Mouse (Mus musculus): ENCODE results near the gene Pacsin2.
"Not testable (repeated sequence)": the region's sequence is repeated elsewhere in the genome, so short reads cannot be mapped to it uniquely, and the experiment has no call there.

The Pacsin2 gene

DNA sequence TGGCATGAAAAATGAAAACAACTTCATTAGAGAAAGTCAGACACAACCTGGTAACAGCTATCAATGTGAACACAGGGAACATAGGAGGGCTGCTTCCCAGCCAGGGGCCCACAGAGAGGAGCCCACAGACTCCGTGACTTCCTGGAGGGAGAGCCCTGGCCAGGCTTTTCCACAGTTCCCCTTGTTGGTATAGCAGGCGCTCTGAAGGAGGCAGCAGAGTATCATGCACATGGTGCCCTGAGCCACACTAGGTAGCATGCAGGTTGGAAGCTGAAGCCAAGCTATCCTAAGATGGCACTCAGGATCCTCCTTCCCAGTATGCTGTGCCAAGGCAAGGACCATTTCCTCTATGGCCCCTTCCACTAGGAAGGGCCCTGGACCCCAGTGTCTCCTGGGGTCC is 80.8 kb downstream of the Pacsin2 start:
- Histone ChIP-seq H3K36me3 (ENCODE audit: insufficient read depth, low read length) (peaks cover 97% of the 10 kb centered on the region), H3K4me1 (replicated peaks; ENCODE audit: low read depth, low read length) (peaks cover 12% of the 10 kb centered on the region), H3K9me3 (ENCODE audit: low read length) (no peaks in the 10 kb centered on the region), H3K27me3 (ENCODE audit: insufficient read depth, low read length) (no peaks in the 10 kb centered on the region), H3K4me3 (replicated peaks; ENCODE audit: low read length) (no peak overlapping the region)
- TF ChIP-seq CTCF (conservative IDR thresholded peaks at IDR 0.05; ENCODE audit: low read length), result no peak
- no peak for TF ChIP-seq POU5F1 (IDR thresholded peaks at IDR 0.05; ENCODE audit: borderline replicate concordance, low read length)
- TF ChIP-seq NANOG (IDR thresholded peaks at IDR 0.05; ENCODE audit: borderline replicate concordance, low read length), result no peak

DNA sequence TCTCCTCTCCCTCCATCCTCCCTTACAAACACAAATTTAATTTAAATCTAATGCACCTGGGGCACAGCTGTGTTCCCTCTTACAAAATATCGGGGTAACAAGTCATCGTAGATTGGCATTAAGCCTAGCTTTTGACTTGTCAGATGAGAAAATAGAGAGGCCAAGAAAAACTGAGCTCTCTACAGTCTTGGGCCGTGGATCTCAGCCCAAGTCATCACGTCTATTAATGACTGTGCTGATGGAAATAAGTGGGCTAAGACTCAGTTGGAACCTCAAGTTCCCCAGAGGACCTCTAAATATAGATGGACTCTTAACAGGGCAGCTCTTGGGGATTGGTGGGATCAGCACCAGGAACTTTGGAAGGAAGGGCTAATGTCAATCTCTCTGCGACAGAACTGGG is 81.3 kb downstream of the Pacsin2 start:
- peaks cover 12% of the 10 kb centered on the region for H3K4me1 ChIP-seq (replicated peaks; ENCODE audit: low read depth, low read length)
- H3K9me3 ChIP-seq (ENCODE audit: low read length), result no peaks in the 10 kb centered on the region

DNA sequence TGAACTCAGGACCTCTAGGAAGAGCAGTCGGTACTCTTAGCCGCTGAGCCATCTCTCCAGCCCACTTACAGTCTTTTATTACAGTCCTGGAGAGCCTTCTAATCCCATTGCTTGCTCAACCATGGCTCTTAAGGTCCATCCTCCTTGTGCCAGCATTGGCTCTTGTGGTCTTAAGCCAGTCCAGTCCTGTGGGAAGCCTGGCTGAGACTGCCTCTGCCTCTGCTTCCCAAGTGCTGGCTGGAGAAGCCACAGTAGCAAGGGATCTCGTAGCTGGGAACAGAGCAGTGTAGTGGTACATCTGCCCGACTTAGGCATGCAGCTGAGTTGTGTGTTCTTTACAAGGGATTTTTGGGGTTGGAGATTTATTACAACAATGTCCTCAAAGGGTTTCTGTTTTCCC is 81.9 kb downstream of the Pacsin2 start:
- no peaks in the 10 kb centered on the region for H3K27me3 ChIP-seq (ENCODE audit: insufficient read depth, low read length)
- TF ChIP-seq POU5F1 (IDR thresholded peaks at IDR 0.05; ENCODE audit: borderline replicate concordance, low read length), result no peak
- TF ChIP-seq CTCF (conservative IDR thresholded peaks at IDR 0.05; ENCODE audit: low read length), result no peak
- no peak for TF ChIP-seq NANOG (IDR thresholded peaks at IDR 0.05; ENCODE audit: borderline replicate concordance, low read length)
- H3K4me3 ChIP-seq (replicated peaks; ENCODE audit: low read length), result no peak overlapping the region
- H3K4me1 ChIP-seq (replicated peaks; ENCODE audit: low read depth, low read length), result peaks cover 12% of the 10 kb centered on the region
- H3K9me3 ChIP-seq (ENCODE audit: low read length), result no peaks in the 10 kb centered on the region
- H3K36me3 ChIP-seq (ENCODE audit: insufficient read depth, low read length), result peaks cover 97% of the 10 kb centered on the region

More for the DNA sequence above, 81.3 kb downstream of the Pacsin2 start:
- TF ChIP-seq CTCF (conservative IDR thresholded peaks at IDR 0.05; ENCODE audit: low read length), result no peak
- no peak for TF ChIP-seq NANOG (IDR thresholded peaks at IDR 0.05; ENCODE audit: borderline replicate concordance, low read length)
- TF ChIP-seq POU5F1 (IDR thresholded peaks at IDR 0.05; ENCODE audit: borderline replicate concordance, low read length), result no peak
- Histone ChIP-seq H3K36me3 (ENCODE audit: insufficient read depth, low read length) (peaks cover 97% of the 10 kb centered on the region), H3K4me3 (replicated peaks; ENCODE audit: low read length) (no peak overlapping the region), H3K27me3 (ENCODE audit: insufficient read depth, low read length) (no peaks in the 10 kb centered on the region)

DNA sequence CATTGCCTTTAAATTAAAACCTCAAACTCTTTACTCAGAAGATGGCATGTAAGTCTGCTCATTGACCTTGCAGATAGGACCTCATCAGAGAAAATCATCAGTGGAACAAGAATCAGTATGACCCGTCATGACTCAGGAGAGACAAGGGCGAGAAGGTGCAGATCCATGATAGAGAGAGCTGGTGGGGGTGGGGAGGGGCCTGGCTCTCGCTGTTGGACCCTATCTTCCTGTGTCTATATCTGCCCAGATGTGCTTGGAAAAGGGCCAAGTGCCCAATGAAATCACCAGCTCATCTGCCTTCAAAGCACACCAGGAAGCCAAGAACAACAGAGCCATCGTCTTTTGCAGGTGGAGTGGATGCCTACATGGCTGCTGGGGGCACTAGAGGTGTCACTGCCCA is 87.3 kb downstream of the Pacsin2 start:
- Histone ChIP-seq H3K27me3 (ENCODE audit: insufficient read depth, low read length) (no peaks in the 10 kb centered on the region), H3K36me3 (ENCODE audit: insufficient read depth, low read length) (peaks cover 65% of the 10 kb centered on the region), H3K9me3 (ENCODE audit: low read length) (no peaks in the 10 kb centered on the region), H3K4me3 (replicated peaks; ENCODE audit: low read length) (no peak overlapping the region), H3K4me1 (replicated peaks; ENCODE audit: low read depth, low read length) (peaks cover 16% of the 10 kb centered on the region)
- TF ChIP-seq CTCF (conservative IDR thresholded peaks at IDR 0.05; ENCODE audit: low read length), result no peak
- no peak for TF ChIP-seq NANOG (IDR thresholded peaks at IDR 0.05; ENCODE audit: borderline replicate concordance, low read length)
- TF ChIP-seq POU5F1 (IDR thresholded peaks at IDR 0.05; ENCODE audit: borderline replicate concordance, low read length), result no peak

DNA sequence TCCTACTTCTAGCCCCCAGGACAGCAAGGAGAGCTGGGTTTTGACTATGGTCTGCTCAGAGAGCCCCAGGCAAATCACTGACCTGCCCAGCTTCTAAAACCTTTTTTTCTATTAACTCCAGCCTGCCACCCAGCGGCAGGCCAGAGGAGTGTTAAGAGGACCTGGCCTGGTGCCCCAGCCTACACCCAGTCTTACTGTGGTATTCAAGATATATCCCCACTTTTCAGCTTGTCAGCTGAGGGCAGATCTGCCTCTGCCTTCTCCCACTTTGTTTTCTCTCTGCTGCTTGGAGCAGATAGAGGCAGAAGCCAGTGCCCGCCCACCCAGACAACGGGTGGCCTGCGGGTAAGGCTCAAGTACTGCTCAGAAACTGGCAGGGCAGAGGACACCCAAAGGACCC is 89.3 kb downstream of the Pacsin2 start:
- Histone ChIP-seq H3K4me1 (replicated peaks; ENCODE audit: low read depth, low read length) (peaks cover 16% of the 10 kb centered on the region), H3K9me3 (ENCODE audit: low read length) (no peaks in the 10 kb centered on the region), H3K4me3 (replicated peaks; ENCODE audit: low read length) (no peak overlapping the region), H3K36me3 (ENCODE audit: insufficient read depth, low read length) (peaks cover 46% of the 10 kb centered on the region), H3K27me3 (ENCODE audit: insufficient read depth, low read length) (no peaks in the 10 kb centered on the region)
- TF ChIP-seq NANOG (IDR thresholded peaks at IDR 0.05; ENCODE audit: borderline replicate concordance, low read length) (no peak), CTCF (conservative IDR thresholded peaks at IDR 0.05; ENCODE audit: low read length) (peak; percentile 54)

GRCm38 (mm10) chr15:83374076-83374475 is 90.3 kb downstream of the Pacsin2 start:
- no peaks in the 10 kb centered on the region for H3K9me3 ChIP-seq (ENCODE audit: low read length)
- H3K36me3 ChIP-seq (ENCODE audit: insufficient read depth, low read length), result peaks cover 35% of the 10 kb centered on the region
- TF ChIP-seq POU5F1 (IDR thresholded peaks at IDR 0.05; ENCODE audit: borderline replicate concordance, low read length) (no peak), NANOG (IDR thresholded peaks at IDR 0.05; ENCODE audit: borderline replicate concordance, low read length) (no peak)
- H3K27me3 ChIP-seq (ENCODE audit: insufficient read depth, low read length), result no peaks in the 10 kb centered on the region
- H3K4me1 ChIP-seq (replicated peaks; ENCODE audit: low read depth, low read length), result peaks cover 10% of the 10 kb centered on the region
- H3K4me3 ChIP-seq (replicated peaks; ENCODE audit: low read length), result no peak overlapping the region

GRCm38 (mm10) chr15:83368702-83369101 is 95.7 kb downstream of the Pacsin2 start:
- not testable (repeated sequence) for H3K9me3 ChIP-seq (ENCODE audit: low read length); H3K4me3 ChIP-seq (replicated peaks; ENCODE audit: low read length)
- Histone ChIP-seq H3K36me3 (ENCODE audit: insufficient read depth, low read length) (peaks cover 22% of the 10 kb centered on the region), H3K4me1 (replicated peaks; ENCODE audit: low read depth, low read length) (peaks cover 24% of the 10 kb centered on the region), H3K27me3 (ENCODE audit: insufficient read depth, low read length) (peaks cover 12% of the 10 kb centered on the region)

DNA sequence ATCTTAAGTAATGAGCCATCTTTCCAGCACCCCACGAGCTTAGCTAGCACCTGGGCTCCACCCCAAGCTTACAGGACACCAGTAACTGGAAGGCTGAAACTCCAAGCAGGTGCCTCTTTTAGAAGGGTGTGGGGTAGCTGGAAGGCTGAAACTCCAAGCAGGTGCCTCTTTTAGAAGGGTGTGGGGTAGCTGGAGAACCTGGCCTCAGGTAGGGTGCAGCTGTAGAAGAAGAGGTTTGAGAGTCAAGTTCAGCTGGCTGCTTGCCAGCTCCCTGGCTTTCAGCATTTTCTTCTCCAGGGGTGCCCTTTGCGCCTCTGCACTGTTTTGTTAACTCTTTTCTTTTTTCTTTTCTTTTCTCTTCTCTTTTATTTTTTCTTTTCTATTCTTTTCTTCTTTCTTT is 96.1 kb downstream of the Pacsin2 start:
- TF ChIP-seq NANOG (IDR thresholded peaks at IDR 0.05; ENCODE audit: borderline replicate concordance, low read length) (no peak), POU5F1 (IDR thresholded peaks at IDR 0.05; ENCODE audit: borderline replicate concordance, low read length) (no peak), CTCF (conservative IDR thresholded peaks at IDR 0.05; ENCODE audit: low read length) (no peak)
- peaks cover 26% of the 10 kb centered on the region for H3K36me3 ChIP-seq (ENCODE audit: insufficient read depth, low read length)

DNA sequence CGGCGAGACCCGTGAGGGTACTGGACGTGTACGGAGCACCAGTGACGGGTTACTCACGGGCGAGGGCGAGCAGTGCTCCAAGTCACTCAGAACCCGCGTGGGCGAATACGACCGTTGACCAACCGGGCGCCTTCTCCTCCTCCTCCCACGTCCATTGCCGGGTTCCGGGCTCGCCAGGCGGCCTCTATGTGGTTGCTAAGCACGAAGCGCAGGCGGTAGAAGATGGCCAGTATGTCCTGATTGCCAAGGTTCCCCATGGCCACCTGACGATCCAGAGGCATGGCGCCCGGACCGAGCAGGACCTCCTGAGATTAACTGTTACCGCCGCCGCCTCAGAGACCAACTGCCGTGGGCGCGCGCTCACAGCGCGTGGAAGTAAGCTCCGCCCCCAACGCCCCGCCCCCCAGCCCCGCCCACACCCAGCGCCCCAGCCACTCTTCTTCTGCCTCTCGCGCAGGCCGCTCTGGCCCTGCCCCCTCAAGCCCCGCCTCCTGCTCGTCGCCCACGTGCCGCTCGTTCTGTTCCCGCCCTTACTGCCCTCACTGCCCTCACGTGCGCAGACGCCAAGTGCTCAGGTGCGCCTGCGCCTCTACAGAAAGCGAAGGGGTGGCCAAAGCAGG is 97.4 kb downstream of the Pacsin2 start:
- TF ChIP-seq POU5F1 (IDR thresholded peaks at IDR 0.05; ENCODE audit: borderline replicate concordance, low read length), result no peak
- no peak for TF ChIP-seq CTCF (conservative IDR thresholded peaks at IDR 0.05; ENCODE audit: low read length)
- TF ChIP-seq NANOG (IDR thresholded peaks at IDR 0.05; ENCODE audit: borderline replicate concordance, low read length), result no peak
- peaks cover 12% of the 10 kb centered on the region for H3K27me3 ChIP-seq (ENCODE audit: insufficient read depth, low read length)
- H3K9me3 ChIP-seq (ENCODE audit: low read length), result no peaks in the 10 kb centered on the region
- H3K36me3 ChIP-seq (ENCODE audit: insufficient read depth, low read length), result peaks cover 38% of the 10 kb centered on the region
- peaks cover 24% of the 10 kb centered on the region for H3K4me1 ChIP-seq (replicated peaks; ENCODE audit: low read depth, low read length)
- peak overlapping the region; percentile 90 for H3K4me3 ChIP-seq (replicated peaks; ENCODE audit: low read length)

More for the DNA sequence above, 96.1 kb downstream of the Pacsin2 start:
- H3K4me3 ChIP-seq (replicated peaks; ENCODE audit: low read length), result no peak overlapping the region
- H3K27me3 ChIP-seq (ENCODE audit: insufficient read depth, low read length), result peaks cover 12% of the 10 kb centered on the region
- peaks cover 24% of the 10 kb centered on the region for H3K4me1 ChIP-seq (replicated peaks; ENCODE audit: low read depth, low read length)
- H3K9me3 ChIP-seq (ENCODE audit: low read length), result no peaks in the 10 kb centered on the region

Data from E14TG2a.4 (cell line).